Mouse (Mus musculus): ENCODE measurements at regions not wholly inside any gene's neighbourhood (a gene's known extent, or its start where the extent isn't known, plus 50 kb on each side); places are given as distances from the start of the nearest gene placed in this dataset.

DNA sequence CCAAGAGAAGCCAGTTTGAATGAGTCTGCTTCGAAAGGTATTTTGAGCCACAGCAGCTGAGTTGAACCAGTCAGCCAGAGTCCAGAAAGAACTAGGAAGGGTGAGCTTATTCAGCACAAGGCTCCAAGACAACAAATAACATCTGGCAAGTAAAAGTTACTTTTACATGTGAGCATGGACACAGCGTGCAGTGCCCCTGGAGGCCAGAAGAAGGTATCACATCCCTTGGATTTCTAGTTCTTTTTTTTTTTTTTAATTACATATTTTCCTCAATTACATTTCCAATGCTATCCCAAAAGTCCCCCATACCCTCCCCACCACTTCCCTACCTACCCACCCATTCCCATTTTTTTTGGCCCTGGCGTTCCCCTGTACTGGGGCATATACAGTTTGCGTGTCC lies 367.4 kb downstream of the Gm9008 start:
- peak; percentile 2 for DNase-seq

GRCm38 (mm10) chr6:76115758-76116157 lies 381.8 kb downstream of the Gm9008 start:
- DNase-seq = no peak

GRCm38 (mm10) chr6:76114346-76114745 lies 383.2 kb downstream of the Gm9008 start:
- no peak for DNase-seq

GRCm38 (mm10) chr6:76065383-76065782 lies 432.2 kb downstream of the Gm9008 start:
- DNase-seq = no peak

- DNase-seq = peak; percentile 19
These were observed 444.8 kb downstream of the Gm9008 start for GRCm38 (mm10) chr6:76052652-76053313.

DNA sequence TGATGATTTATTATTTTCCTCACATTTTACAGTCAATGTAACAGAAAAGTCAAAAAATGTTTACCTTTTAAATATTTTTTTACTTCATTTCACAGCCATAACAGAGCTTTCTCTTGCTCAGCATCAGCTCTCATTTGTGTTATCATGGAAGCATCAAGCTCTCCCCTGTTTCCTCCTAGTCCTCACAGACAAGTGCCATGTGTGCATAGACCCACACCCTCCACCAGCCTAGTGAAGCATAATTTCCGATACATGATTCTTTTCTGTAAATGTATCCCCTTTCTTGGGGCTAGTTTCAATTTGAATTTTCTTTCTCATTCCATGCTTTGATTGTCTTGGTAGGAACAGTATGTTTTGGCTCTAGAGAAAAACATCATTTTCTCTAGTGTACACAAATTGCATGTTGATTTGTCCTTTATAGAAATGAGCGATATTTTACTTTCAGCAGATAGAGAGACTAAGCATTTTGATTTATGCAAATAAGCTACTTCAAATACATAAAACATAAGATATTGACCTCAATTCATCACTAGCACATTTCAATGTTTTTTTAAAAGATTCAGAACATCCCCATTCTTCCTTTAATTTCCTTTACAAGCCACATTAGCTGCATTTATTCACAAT lies 489.7 kb downstream of the Gm9008 start:
- no peak for DNase-seq
